10 mouse cellular contexts compared by ENCODE assay signal in genomic region chr9:44486335-44486734, GRCm38 (mm10). TPM values are rescaled to one million over a fixed set of nuclear protein-coding genes. Genes with fewer than 3 reads are reported as not detected.
DNase-seq lines count a peak whose midpoint lies in the region; ATAC-seq and TF ChIP-seq lines count a peak whose summit lies in the region.
"Had no signal": no experiment of that assay in that cellular context is flagged by ENCODE, and none has a peak within 500 bp of the region (broad histone marks: within the 10 kb centered on the region; RNA-seq: fewer than 3 reads in every experiment).

No protein-coding gene starts in this region.

- peak overlapping the region; percentile 37 for H3K9ac ChIP-seq in heart, postnatal 0 days (replicated peaks; ENCODE audit: low read depth, low read length)
- peak overlapping the region; percentile 39; the same call in 1 of the 2 replicates for H3K9ac ChIP-seq in midbrain, embryonic 14.5 days (replicated peaks; ENCODE audit: low read length)

- no peak for TF ChIP-seq EP300 in heart, postnatal 0 days (IDR thresholded peaks at IDR 0.05; ENCODE audit: low read depth)

- no peak for DNase-seq in layer of hippocampus, adult 2 months (ENCODE audit: low spot score in 2 of 2)
- no peak for DNase-seq in layer of hippocampus, adult 18-20 months (ENCODE audit: low spot score in 2 of 2)
- peak; percentile 68 for DNase-seq in embryo, embryonic 11 days
- no peak for DNase-seq in heart, postnatal 0 days (ENCODE audit: low spot score)
- peak; percentile 66 for DNase-seq in limb, embryonic 10.5 days (ENCODE audit: low spot score)
- no peak for DNase-seq in midbrain, embryonic 14.5 days
- no peak for DNase-seq in spleen, adult 18-20 months
- DNase-seq in thymus, adult 18-20 months, result no peak

- 6% methylated on average over 3 of the region's 3 CpGs for WGBS in heart, postnatal 0 days
- WGBS in limb, embryonic 10.5 days, result 0% methylated on average over 3 of the region's 3 CpGs
- 20% methylated on average over 3 of the region's 3 CpGs for whole genome bisulfite sequencing in midbrain, embryonic 14.5 days

- ATAC-seq in heart, postnatal 0 days (ENCODE audit: insufficient read depth, low read depth), result no peak
- no peak for ATAC-seq in midbrain, embryonic 14.5 days (ENCODE audit: low FRiP score, low TSS enrichment)

- TF ChIP-seq CTCF in layer of hippocampus, adult 2 months (conservative IDR thresholded peaks at IDR 0.05), result no peak
- no peak for TF ChIP-seq CTCF in heart, postnatal 0 days (IDR thresholded peaks at IDR 0.05; ENCODE audit: low read depth)

- peaks cover 2% of the 10 kb centered on the region; the same call in 1 of the 2 replicates for H3K36me3 ChIP-seq in heart, postnatal 0 days (replicated peaks; ENCODE audit: control insufficient read depth, insufficient read depth, low read length)
- peaks cover 3% of the 10 kb centered on the region; the same call in 1 of the 2 replicates for H3K36me3 ChIP-seq in limb, embryonic 10.5 days
- no peaks in the 10 kb centered on the region for H3K36me3 ChIP-seq in midbrain, embryonic 14.5 days (ENCODE audit: control insufficient read depth, insufficient read depth, low read length)
- H3K36me3 ChIP-seq: G1E had no signal

- peak overlapping the region; percentile 85 for H3K4me3 ChIP-seq in layer of hippocampus, adult 2 months
- peak overlapping the region; percentile 97 for H3K4me3 ChIP-seq in heart, postnatal 0 days (ENCODE audit: low read depth, low read length)
- peak overlapping the region; percentile 94 for H3K4me3 ChIP-seq in limb, embryonic 10.5 days
- peak overlapping the region; percentile 13; the same call in 1 of the 2 replicates for H3K4me3 ChIP-seq in midbrain, embryonic 14.5 days (replicated peaks; ENCODE audit: low read depth, low read length)

- H3K4me1 ChIP-seq in heart, postnatal 0 days (ENCODE audit: control insufficient read depth, insufficient read depth), result peaks cover 60% of the 10 kb centered on the region
- peaks cover 93% of the 10 kb centered on the region for H3K4me1 ChIP-seq in limb, embryonic 10.5 days
- H3K4me1 ChIP-seq in midbrain, embryonic 14.5 days (ENCODE audit: control insufficient read depth, insufficient read depth, low read length), result peaks cover 70% of the 10 kb centered on the region

- peak overlapping the region; percentile 85 for H3K4me2 ChIP-seq in heart, postnatal 0 days (ENCODE audit: low read depth, low read length)
- H3K4me2 ChIP-seq in midbrain, embryonic 14.5 days (ENCODE audit: low read length), result peak overlapping the region; percentile 99

- H3K27me3 ChIP-seq in heart, postnatal 0 days (ENCODE audit: control insufficient read depth, insufficient read depth, low read length), result no peaks in the 10 kb centered on the region
- H3K27me3 ChIP-seq in limb, embryonic 10.5 days (ENCODE audit: low read depth, poor library complexity, severe bottlenecking), result no peaks in the 10 kb centered on the region
- no peaks in the 10 kb centered on the region for H3K27me3 ChIP-seq in midbrain, embryonic 14.5 days (ENCODE audit: control insufficient read depth, insufficient read depth, low read length)

- H3K9me3 ChIP-seq in heart, postnatal 0 days (replicated peaks; ENCODE audit: control insufficient read depth, low read length), result no peaks in the 10 kb centered on the region
- no peaks in the 10 kb centered on the region for H3K9me3 ChIP-seq in limb, embryonic 10.5 days (replicated peaks)
- H3K9me3 ChIP-seq in midbrain, embryonic 14.5 days (ENCODE audit: control insufficient read depth, low read length), result no peaks in the 10 kb centered on the region
- H3K9me3 ChIP-seq: G1E had no signal

- H3K27ac ChIP-seq in layer of hippocampus, adult 2 months, result peak overlapping the region; percentile 98
- peak overlapping the region; percentile 93 for H3K27ac ChIP-seq in heart, postnatal 0 days (ENCODE audit: low read depth)
- peak overlapping the region; percentile 96 for H3K27ac ChIP-seq in limb, embryonic 10.5 days
- 0 out of 2 replicates have a peak overlapping the region, but pooled peaks have one; percentile 22 for H3K27ac ChIP-seq in midbrain, embryonic 14.5 days (replicated peaks; ENCODE audit: low read depth, low read length)

RNA-seq across cellular contexts. Expression of gene Bcl9l, which starts 3.7 kb away (rescaled TPM):
- total RNA-seq in layer of hippocampus, adult 2 months (2021), result 10 to 100 TPM; 68.4 to 76.9 TPM
- total RNA-seq in layer of hippocampus, adult 18-20 months (2021), result 10 to 100 TPM; 64.0 to 72.3 TPM
- 12.4 and 33.9 TPM in 2 replicates for total RNA-seq in heart, postnatal 0 days (2014; rRNA removed; ENCODE audit: low replicate concordance)
- 4.4 and 5.2 TPM in 2 replicates for polyA plus RNA-seq in heart, postnatal 0 days (2015; fragmentation: Nextera tagmentation; extraction: Ambion mirVana)
- polyA plus RNA-seq in limb, embryonic 10.5 days (2016; fragmentation: Nextera tagmentation; extraction: Ambion mirVana), result 9.0 and 12.1 TPM in 2 replicates
- polyA plus RNA-seq in midbrain, embryonic 14.5 days (2014; fragmentation: Nextera tagmentation; extraction: Ambion mirVana), result 12.6 and 14.9 TPM in 2 replicates

RNA-seq across cellular contexts. Expression of gene Upk2, which starts 31.6 kb away (rescaled TPM):
- total RNA-seq in layer of hippocampus, adult 2 months (2021), result not detected
- not detected for total RNA-seq in layer of hippocampus, adult 18-20 months (2021)
- total RNA-seq in heart, postnatal 0 days (2014; rRNA removed; ENCODE audit: low replicate concordance), result 18.0 TPM in 1 of 2 replicates, not detected in the other
- not detected in 2 replicates for polyA plus RNA-seq in heart, postnatal 0 days (2015; fragmentation: Nextera tagmentation; extraction: Ambion mirVana)
- 0.36 TPM in 1 of 2 replicates, not detected in the other for polyA plus RNA-seq in limb, embryonic 10.5 days (2016; fragmentation: Nextera tagmentation; extraction: Ambion mirVana)
- polyA plus RNA-seq in midbrain, embryonic 14.5 days (2014; fragmentation: Nextera tagmentation; extraction: Ambion mirVana), result not detected in 2 replicates
- total RNA-seq: G1E had no signal
- polyA plus RNA-seq: G1E had no signal

RNA-seq across cellular contexts. Expression of gene Foxr1, which starts 45.4 kb away (rescaled TPM):
- total RNA-seq in layer of hippocampus, adult 2 months (2021), result not detected
- not detected for total RNA-seq in layer of hippocampus, adult 18-20 months (2021)
- not detected in 2 replicates for total RNA-seq in heart, postnatal 0 days (2014; rRNA removed; ENCODE audit: low replicate concordance)
- polyA plus RNA-seq in heart, postnatal 0 days (2015; fragmentation: Nextera tagmentation; extraction: Ambion mirVana), result not detected in 2 replicates
- not detected in 2 replicates for polyA plus RNA-seq in limb, embryonic 10.5 days (2016; fragmentation: Nextera tagmentation; extraction: Ambion mirVana)
- not detected in 2 replicates for polyA plus RNA-seq in midbrain, embryonic 14.5 days (2014; fragmentation: Nextera tagmentation; extraction: Ambion mirVana)
- total RNA-seq: gastrocnemius, postnatal 4 days had no signal
- polyA plus RNA-seq: G1E had no signal

Comparison
In these comparisons a context has a peak if more than half of its experiments do, and no peak if none do; other contexts are left out.
1. DNase-seq: peak in embryo, embryonic 11 days (single experiment) and limb, embryonic 10.5 days (single experiment); none in layer of hippocampus, adult 2 months (0 of 2), layer of hippocampus, adult 18-20 months (0 of 2), heart, postnatal 0 days (single experiment), midbrain, embryonic 14.5 days (single experiment), spleen, adult 18-20 months (0 of 2) and thymus, adult 18-20 months (0 of 2).
2. H3K27ac ChIP-seq: peak in every context shown above with its lines; median percentile 98 in layer of hippocampus, adult 2 months; 96 in limb, embryonic 10.5 days; 93 in heart, postnatal 0 days; 22 in midbrain, embryonic 14.5 days.
3. H3K4me3 ChIP-seq: peak in every context shown above with its lines; median percentile 97 in heart, postnatal 0 days; 94 in limb, embryonic 10.5 days; 85 in layer of hippocampus, adult 2 months; 13 in midbrain, embryonic 14.5 days.